Mouse (Mus musculus) kidney, embryonic 14.5 days (tissue): Measurements from ENCODE around the gene Abtb2. TPM values are rescaled to one million over a fixed set of nuclear protein-coding genes. Genes with fewer than 3 reads are reported as not detected.

Experiments used
- ATAC-seq: fragments of 200-750 bp; cut with Nextera tagmentation; 2 replicates; pipeline ENCODE4 v1.8.0; 2017; ENCODE audit warnings: moderate number of reproducible peaks, mild to moderate bottlenecking, moderate TSS enrichment, moderate library complexity; ENCODE audit not compliant: low FRiP score, low TSS enrichment
- H3K27ac ChIP-seq: fragments of 300-500 bp; sonication (generic); 2 replicates; pipeline ENCODE4 v1.5.1; 2014; ENCODE audit warnings: low read depth, mild to moderate bottlenecking, low read length, moderate library complexity, mixed read lengths
- H3K27me3 ChIP-seq: fragments of 300-500 bp; sonication (generic); 2 replicates; pipeline ENCODE4 v1.6.1; 2014; ENCODE audit warnings: mild to moderate bottlenecking, low read length; ENCODE audit not compliant: control insufficient read depth, insufficient read depth
- H3K36me3 ChIP-seq: fragments of 300-500 bp; sonication (generic); 2 replicates; pipeline ENCODE4 v1.6.1; 2014; ENCODE audit warnings: low read length, mixed read lengths; ENCODE audit not compliant: control insufficient read depth, insufficient read depth
- H3K4me1 ChIP-seq: fragments of 300-500 bp; sonication (generic); 2 replicates; pipeline ENCODE4 v1.6.1; 2014; ENCODE audit warnings: low read length, mixed read lengths; ENCODE audit not compliant: control insufficient read depth, insufficient read depth
- H3K4me2 ChIP-seq: fragments of 300-500 bp; sonication (generic); replicated peaks from 2 replicates; pipeline ENCODE4 v1.6.1; 2014; ENCODE audit warnings: low read depth, mild to moderate bottlenecking, low read length
- H3K4me3 ChIP-seq: fragments of 300-500 bp; sonication (generic); 2 replicates; pipeline ENCODE4 v1.5.1; 2014; ENCODE audit warnings: mild to moderate bottlenecking, low read length
- H3K9ac ChIP-seq: fragments of 300-500 bp; sonication (generic); 2 replicates; pipeline ENCODE4 v1.6.1; 2014; ENCODE audit warnings: low read depth, mild to moderate bottlenecking, low read length, moderate library complexity
- H3K9me3 ChIP-seq: fragments of 300-500 bp; sonication (generic); 2 replicates; pipeline ENCODE4 v1.6.1; 2016; ENCODE audit warnings: low read length; ENCODE audit not compliant: control insufficient read depth
- WGBS: fragments of 180-500 bp; shearing (Covaris S2); extraction: QIAGEN DNeasy Blood & Tissue Kit; methylation state at CpG from one replicate; pipeline ENCODE4 v1.1.7; 2014; 5-methylcytosine and 5-hydroxymethylcytosine counted together
- polyA plus RNA-seq: library from polyadenylated mRNA; unstranded; fragments of >200 nt; fragmentation: Nextera tagmentation; extraction: Ambion mirVana; gene quantifications from 2 replicates; pipeline ENCODE4 v1.2.1, GENCODE M21; 2014

Gene Abtb2
- polyA plus RNA-seq, 1 experiment from 2014 or later = 7.6 TPM

DNA sequence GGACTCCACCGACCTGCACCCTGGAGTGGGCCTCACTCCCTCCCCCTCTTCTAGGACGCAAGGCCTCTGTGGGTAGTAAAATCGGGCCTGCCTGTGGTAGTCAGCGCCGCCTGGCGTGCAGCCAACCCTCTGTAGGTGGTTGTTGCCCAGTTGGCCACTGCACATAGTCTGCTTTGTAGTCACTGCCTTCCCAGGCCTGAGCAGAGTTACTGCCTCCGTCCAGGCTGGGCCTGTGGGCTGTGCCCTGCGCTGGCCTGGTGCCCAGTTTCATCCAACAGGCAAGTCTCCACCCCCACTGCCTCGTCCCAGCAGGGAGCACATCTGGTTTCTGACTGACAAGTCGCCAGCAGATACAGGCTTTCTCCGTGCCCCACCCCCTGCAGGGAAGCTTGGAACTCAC lies 140.1 kb downstream of the Abtb2 start:
- Histone ChIP-seq H3K4me3 (no peak overlapping the region), H3K27ac (no peak overlapping the region), H3K4me1 (peaks cover 5% of the 10 kb centered on the region; the same call in 1 of the 2 replicates), H3K36me3 (peaks cover 10% of the 10 kb centered on the region; the same call in 1 of the 2 replicates), H3K9me3 (no peaks in the 10 kb centered on the region), H3K4me2 (no peak overlapping the region), H3K27me3 (no peaks in the 10 kb centered on the region), H3K9ac (no peak overlapping the region)
- 30% methylated on average over 11 of the region's 11 CpGs for WGBS
- peak; percentile 76 for ATAC-seq

DNA sequence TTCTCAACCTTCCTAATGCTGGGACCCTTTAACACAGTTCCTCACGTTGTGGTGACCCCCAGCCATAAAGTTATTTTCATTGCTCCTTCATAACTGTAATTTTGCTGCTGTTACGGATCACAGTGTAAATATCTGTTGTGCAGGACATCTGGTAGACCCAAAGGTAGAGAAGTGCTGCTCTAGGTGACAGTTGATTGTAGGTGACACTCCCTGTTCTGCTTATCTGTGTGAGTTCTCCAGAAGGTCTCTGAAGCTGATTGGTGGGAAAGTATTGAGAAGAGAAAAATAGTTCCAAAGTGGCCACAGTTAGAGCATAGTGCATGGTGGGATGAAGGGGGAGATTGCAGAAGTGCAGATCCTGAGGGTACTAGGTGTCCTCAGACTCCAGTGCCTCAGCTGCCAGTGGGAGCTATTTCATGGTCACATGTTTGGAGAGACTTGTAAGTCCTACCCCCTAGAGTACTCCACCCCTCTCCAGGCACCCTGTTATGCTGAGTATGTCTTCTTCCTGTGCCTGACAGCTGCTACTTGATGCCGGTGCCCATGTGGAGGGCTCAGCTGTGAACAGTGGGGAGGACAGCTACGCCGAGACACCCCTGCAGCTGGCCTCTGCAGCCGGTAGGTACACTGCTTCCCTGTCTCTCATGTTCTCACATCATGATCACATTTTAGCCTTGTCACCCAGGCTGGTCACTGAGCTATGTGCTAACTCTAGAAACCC lies 141.1 kb downstream of the Abtb2 start:
- 81% methylated on average over 6 of the region's 6 CpGs for WGBS
- H3K27me3 ChIP-seq = no peaks in the 10 kb centered on the region
- peaks cover 9% of the 10 kb centered on the region; the same call in 1 of the 2 replicates for H3K36me3 ChIP-seq
- no peak overlapping the region for H3K9ac ChIP-seq
- peaks cover 5% of the 10 kb centered on the region; the same call in 1 of the 2 replicates for H3K4me1 ChIP-seq
- H3K4me3 ChIP-seq = no peak overlapping the region
- no peak overlapping the region for H3K4me2 ChIP-seq
- ATAC-seq = no peak
- H3K9me3 ChIP-seq = no peaks in the 10 kb centered on the region
- H3K27ac ChIP-seq = no peak overlapping the region

DNA sequence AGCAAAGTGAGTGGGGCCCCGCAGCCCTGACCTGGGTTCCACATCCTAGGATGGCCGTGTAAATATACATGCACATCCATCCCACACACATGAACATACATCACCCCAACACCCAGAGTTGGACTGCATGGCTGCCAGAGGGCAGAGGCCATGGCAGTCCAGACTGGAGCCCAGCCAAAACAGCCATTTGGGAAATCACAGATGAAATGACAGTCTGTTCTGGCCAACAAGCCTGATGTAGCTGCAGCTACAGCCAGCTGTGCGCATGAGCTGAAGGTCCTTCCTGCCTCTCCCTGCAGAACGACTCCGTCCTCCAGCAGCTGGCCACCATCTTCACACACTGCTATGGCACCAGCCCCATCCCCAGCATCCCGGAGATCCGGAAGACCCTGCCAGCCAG lies 144.7 kb downstream of the Abtb2 start:
- WGBS = 68% methylated on average over 7 of the region's 7 CpGs
- Histone ChIP-seq H3K27ac (no peak overlapping the region), H3K4me1 (peaks cover 5% of the 10 kb centered on the region; the same call in 1 of the 2 replicates), H3K9me3 (no peaks in the 10 kb centered on the region), H3K36me3 (peaks cover 7% of the 10 kb centered on the region; the same call in 1 of the 2 replicates), H3K27me3 (no peaks in the 10 kb centered on the region), H3K4me3 (no peak overlapping the region), H3K9ac (no peak overlapping the region), H3K4me2 (no peak overlapping the region)
- peak; percentile 21; the same call in 1 of the 2 replicates for ATAC-seq

- H3K9ac ChIP-seq = no peak overlapping the region
- H3K4me3 ChIP-seq = no peak overlapping the region
- no peaks in the 10 kb centered on the region for H3K9me3 ChIP-seq
- no peak overlapping the region for H3K4me2 ChIP-seq
- ATAC-seq = no peak
- H3K4me1 ChIP-seq = no peaks in the 10 kb centered on the region
- no peaks in the 10 kb centered on the region for H3K27me3 ChIP-seq
- no peak overlapping the region for H3K27ac ChIP-seq
- WGBS = 84% methylated on average over 7 of the region's 7 CpGs
- H3K36me3 ChIP-seq = peaks cover 20% of the 10 kb centered on the region
Observed at GRCm38 (mm10) chr2:103713831-103714230, 147.7 kb downstream of the Abtb2 start.

DNA sequence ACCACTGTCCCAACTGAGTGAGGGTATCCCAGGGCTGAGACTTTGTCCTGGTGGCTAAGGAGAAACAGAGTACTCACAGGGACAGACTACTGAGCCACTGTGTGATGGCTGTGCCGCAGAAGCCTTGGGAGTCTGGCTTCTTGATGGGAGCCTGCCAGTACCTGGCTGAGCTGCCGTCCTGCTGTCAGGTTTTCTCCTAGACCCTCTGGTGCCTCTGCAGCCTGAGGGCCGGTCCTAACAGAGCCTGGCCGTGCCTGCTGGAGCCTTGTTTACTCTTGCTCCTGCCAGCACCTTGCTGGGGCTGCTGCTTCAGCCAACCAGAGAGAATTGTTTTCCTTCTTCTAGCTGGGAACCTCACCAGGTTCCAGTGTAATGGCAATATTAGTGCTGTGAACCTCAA lies 148.3 kb downstream of the Abtb2 start:
- no peak overlapping the region for H3K27ac ChIP-seq
- WGBS = 68% methylated on average over 4 of the region's 4 CpGs
- H3K4me1 ChIP-seq = no peaks in the 10 kb centered on the region
- H3K9me3 ChIP-seq = no peaks in the 10 kb centered on the region
- no peak overlapping the region for H3K4me3 ChIP-seq
- no peaks in the 10 kb centered on the region for H3K27me3 ChIP-seq
- no peak overlapping the region for H3K9ac ChIP-seq
- H3K36me3 ChIP-seq = peaks cover 17% of the 10 kb centered on the region
- no peak for ATAC-seq
- H3K4me2 ChIP-seq = no peak overlapping the region

GRCm38 (mm10) chr2:103718594-103719291 lies 152.6 kb downstream of the Abtb2 start:
- 66% methylated on average over 8 of the region's 8 CpGs for WGBS
- Histone ChIP-seq H3K27ac (no peak overlapping the region), H3K9ac (no peak overlapping the region), H3K36me3 (peaks cover 45% of the 10 kb centered on the region), H3K4me3 (no peak overlapping the region), H3K4me1 (no peaks in the 10 kb centered on the region), H3K4me2 (no peak overlapping the region), H3K9me3 (no peaks in the 10 kb centered on the region), H3K27me3 (no peaks in the 10 kb centered on the region)
- ATAC-seq = peak; percentile 82

DNA sequence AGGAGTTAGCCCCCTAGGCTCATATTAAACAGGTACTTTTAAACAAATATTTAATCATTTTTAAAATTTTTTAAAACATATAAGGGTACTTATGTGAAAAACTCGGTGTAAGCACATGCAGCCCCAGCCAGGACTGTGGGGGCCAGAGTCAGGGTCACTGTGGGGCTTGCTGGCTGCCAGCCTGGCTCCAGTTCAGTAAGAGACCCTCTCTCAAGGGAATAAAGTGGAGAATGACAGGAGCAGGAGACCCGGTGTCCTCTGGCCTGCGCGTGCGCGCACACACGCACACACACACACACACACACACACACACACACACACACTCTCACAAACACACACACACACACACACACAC lies 153.2 kb downstream of the Abtb2 start:
- Histone ChIP-seq H3K36me3 (peaks cover 51% of the 10 kb centered on the region), H3K9ac (no peak overlapping the region), H3K4me2 (no peak overlapping the region), H3K27ac (no peak overlapping the region), H3K4me1 (no peaks in the 10 kb centered on the region), H3K4me3 (no peak overlapping the region), H3K27me3 (no peaks in the 10 kb centered on the region), H3K9me3 (no peaks in the 10 kb centered on the region)
- peak; percentile 44; the same call in 1 of the 2 replicates for ATAC-seq
- 91% methylated on average over 7 of the region's 7 CpGs for WGBS

DNA sequence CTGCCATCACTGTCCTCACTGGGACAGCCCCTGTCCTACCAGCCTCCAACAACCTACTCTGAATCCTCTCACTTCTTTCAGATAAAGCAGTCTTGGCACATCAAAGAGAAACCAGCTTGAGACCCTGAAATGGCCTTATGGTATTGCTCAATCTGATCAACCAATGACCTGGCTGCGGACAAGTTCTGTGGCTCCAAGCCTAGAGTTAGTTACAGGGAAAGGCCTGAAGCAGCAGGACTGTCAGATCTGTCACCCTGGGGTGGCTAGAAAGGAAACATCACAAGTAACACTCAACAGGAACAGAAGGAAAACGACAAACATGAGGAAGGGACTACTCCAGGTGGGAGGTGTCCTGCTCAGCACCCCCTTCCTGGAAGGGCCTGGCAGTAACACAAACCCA lies 158.4 kb downstream of the Abtb2 start:
- H3K27me3 ChIP-seq = no peaks in the 10 kb centered on the region
- no peak overlapping the region for H3K9ac ChIP-seq
- no peaks in the 10 kb centered on the region for H3K9me3 ChIP-seq
- H3K27ac ChIP-seq = no peak overlapping the region
- ATAC-seq = no peak
- WGBS = 86% methylated on average over 2 of the region's 2 CpGs
- no peak overlapping the region for H3K4me2 ChIP-seq
- no peaks in the 10 kb centered on the region for H3K4me1 ChIP-seq
- peaks cover 75% of the 10 kb centered on the region for H3K36me3 ChIP-seq
- H3K4me3 ChIP-seq = no peak overlapping the region

DNA sequence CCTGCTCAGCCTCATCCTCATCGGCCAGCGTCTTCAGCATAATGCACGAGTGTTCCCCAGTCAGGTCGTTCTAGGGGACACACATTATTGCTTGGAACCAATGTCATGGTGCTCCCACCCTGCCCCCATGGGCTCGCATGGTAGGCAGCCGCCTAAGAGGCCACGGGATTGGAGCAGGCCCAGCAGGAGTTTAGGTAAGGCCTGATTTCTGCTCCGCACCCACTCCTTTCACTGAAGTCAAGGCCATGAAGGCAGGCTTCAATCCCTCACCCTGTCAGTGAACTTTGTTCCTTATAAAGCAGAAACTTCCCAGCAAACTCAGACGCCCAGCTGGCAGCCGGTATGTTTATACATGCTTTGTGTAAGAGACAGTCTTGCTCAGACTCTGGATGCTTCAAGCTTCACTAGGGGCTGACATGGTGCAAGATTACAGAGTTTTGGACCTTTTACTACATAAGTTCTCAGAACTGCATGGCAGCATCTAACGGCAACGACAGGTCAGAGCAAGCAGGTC lies 162.0 kb downstream of the Abtb2 start:
- no peaks in the 10 kb centered on the region for H3K4me1 ChIP-seq
- H3K27ac ChIP-seq = no peak overlapping the region
- H3K4me3 ChIP-seq = no peak overlapping the region
- no peak for ATAC-seq
- peaks cover 72% of the 10 kb centered on the region for H3K36me3 ChIP-seq
- no peak overlapping the region for H3K9ac ChIP-seq
- 86% methylated on average over 12 of the region's 12 CpGs for WGBS
- no peaks in the 10 kb centered on the region for H3K9me3 ChIP-seq
- H3K27me3 ChIP-seq = no peaks in the 10 kb centered on the region
- no peak overlapping the region for H3K4me2 ChIP-seq
